Mouse (Mus musculus) left cerebral cortex, postnatal 10 days (tissue): Measurements from ENCODE around the gene Nutm1. TPM values are rescaled to one million over a fixed set of nuclear protein-coding genes. Genes with fewer than 3 reads are reported as not detected.
"Not testable (repeated sequence)": the region's sequence is repeated elsewhere in the genome, so short reads cannot be mapped to it uniquely, and the experiment has no call there.

Experiments used
- DNase-seq, 2 experiments: peaks; one replicate each; pipeline ENCODE4 v3.0.0; 2021 to 2022; ENCODE audit warnings: low spot score in 2 of 2, mixed read lengths in 1 of 2; ENCODE audit errors: extremely low spot score in 1 of 2
- intact Hi-C: fragments of 180-260 bp; cut with DNase I; formaldehyde crosslinking; loops from one replicate; pipeline ENCODE4 v1.15.1; 2025
- total RNA-seq, 2 experiments: library from RNA; stranded (reverse); gene quantifications; 2 replicates each; pipeline ENCODE4 v1.2.3; 2021

Nutm1 gene
- total RNA-seq, result not detected

DNA sequence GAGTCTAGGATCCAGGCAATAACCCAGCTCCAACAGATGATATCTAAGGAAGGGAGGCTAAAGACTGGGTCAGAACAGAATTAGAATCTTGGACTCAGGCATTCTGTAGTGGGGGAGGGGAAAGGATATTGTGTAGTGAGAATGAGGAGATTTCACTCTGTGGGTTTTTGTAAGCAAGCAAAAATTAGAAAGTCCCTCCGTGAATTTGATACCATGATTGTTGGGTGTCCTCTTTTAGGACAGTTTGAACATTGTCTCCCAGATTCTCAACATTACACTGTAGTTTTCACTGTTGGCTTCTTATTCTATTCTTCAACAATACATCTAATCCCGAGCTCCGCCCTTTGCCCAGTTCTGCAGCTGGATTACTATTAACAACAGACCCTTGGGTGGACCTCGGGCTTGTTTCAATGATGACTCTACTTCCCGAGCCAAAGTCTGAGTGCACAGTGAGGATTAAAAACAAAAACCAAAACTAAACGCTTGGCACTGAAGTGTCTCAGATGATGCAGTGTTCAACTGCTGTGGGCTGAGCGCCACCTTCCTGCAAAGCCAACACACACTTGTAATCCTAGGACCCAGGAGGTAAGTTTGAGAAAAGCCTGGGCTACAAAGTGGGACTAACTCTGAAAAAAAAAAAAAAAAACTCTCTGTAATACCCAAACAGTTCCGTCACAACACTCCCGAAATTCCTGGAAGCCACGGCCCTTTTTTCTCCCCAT is at the start of gene Nutm1:
Nutm1 (minus strand) TSS at position 51 of the 722 bp plus-strand sequence.
- no peak for DNase-seq
- intact Hi-C loops, result no loop called here

- DNase-seq, result no peak
- intact Hi-C loops, result no loop called here
These were observed 49.6 kb upstream of the Nutm1 start for GRCm38 (mm10) chr2:112308671-112309070.

DNA sequence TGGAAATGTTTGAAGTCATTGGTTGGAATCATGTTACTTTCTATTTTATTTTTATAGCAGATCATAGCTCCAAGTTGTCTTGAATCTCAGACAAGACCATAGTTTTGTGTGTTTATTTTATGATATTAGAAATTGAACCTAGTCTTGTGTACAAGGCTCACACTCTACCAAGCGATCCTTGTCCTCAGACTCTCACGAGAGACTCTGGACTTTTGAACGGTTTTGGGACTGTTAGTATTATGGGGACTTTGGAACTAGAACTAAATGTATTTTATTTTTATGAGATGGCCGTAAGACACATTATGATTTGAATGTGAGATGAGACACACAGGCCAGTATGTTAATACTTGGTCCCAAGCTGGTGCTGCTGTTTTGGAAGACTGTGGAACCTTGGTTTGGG is 39.1 kb upstream of the Nutm1 start:
- intact Hi-C loops, result no loop called here
- DNase-seq, result no peak

- intact Hi-C loops, result no loop called here
- no peak for DNase-seq
These were observed 37.1 kb upstream of the Nutm1 start for GRCm38 (mm10) chr2:112296211-112296610.

DNA sequence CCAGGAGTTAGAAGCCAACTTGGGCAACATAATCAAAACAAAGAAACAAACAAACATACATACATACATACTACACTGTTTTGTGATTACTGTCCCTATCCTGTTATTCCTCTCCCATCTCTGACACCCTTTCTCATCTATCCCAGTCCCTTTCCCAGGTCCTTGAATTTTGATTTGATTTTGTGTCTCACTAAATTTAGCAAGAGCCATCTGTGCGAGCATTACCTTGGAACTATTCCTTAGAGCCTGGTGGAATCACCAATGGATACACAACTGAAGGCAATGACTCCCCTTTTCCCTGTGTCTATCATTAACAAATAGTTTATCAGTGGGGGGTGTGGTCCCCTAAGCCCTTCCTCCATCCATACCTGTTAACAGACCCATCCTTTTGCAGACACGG is 33.7 kb upstream of the Nutm1 start:
- intact Hi-C loops, result no loop called here
- DNase-seq, result no peak

DNA sequence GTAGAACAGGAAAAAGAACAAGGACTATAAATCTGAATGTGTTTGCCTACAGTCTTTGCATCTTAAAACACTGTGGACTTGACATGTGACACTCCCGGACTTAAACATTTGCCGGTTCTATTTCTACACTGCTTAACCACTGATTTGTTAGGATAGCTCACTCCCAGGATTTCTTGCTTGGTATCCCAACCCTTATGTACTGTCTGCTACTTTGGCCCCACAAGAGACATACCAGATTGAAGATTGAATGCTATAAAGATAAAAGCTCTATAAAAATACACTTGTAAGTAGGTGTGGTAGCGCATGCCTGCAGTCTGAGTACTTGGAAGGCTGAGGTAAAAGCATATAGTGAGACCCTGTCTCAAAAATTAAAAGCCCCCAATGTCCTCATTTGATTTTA is 30.4 kb upstream of the Nutm1 start:
- intact Hi-C loops, result no loop called here
- no peak for DNase-seq

GRCm38 (mm10) chr2:112287059-112287458 is 28.0 kb upstream of the Nutm1 start:
- no peak for DNase-seq
- intact Hi-C loops, result no loop called here

DNA sequence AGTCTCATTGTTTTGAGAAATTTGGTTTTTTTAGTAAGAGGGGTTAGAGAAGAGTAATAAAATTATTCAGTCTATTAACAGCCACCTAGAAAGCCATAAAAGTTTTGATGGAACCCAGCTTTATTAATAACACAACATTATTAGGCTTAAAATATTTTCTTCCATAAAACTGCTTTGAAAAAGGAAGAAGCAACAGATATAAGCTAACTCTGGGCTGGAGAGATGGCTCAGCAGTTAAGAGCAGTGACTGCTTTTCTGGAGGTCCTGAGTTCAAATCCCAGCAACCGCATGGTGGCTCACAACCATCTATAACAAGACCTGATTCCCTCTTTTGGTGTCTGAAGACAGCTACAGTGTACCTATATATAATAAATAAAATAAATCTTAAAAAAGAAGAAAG is 27.0 kb upstream of the Nutm1 start:
- DNase-seq, intact Hi-C loops: not testable (repeated sequence)

DNA sequence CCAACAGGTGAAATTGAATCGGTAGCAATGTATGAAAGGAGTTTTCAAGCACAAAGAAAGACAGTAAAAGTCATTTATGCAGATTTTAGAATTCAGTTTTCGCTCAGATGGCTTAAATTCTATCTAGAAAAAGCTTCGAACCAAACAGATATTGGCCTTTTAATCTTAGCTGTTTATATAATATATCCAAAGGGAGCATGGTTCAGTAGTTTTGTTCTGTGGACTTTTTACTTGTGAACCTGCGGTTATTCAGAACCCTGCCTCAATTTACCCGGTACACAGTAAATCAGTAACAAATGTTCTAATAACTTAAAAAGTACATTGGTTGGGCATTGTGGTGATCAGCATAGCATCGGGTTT is 25.9 kb upstream of the Nutm1 start:
- no peak for DNase-seq
- intact Hi-C loops, result no loop called here

- peak in 1 of 2 experiments; percentile 64 for DNase-seq
- intact Hi-C loops, result no loop called here
These were observed 25.4 kb upstream of the Nutm1 start for GRCm38 (mm10) chr2:112284363-112285030.

GRCm38 (mm10) chr2:112282846-112283245 is 23.8 kb upstream of the Nutm1 start:
- no peak for DNase-seq

DNA sequence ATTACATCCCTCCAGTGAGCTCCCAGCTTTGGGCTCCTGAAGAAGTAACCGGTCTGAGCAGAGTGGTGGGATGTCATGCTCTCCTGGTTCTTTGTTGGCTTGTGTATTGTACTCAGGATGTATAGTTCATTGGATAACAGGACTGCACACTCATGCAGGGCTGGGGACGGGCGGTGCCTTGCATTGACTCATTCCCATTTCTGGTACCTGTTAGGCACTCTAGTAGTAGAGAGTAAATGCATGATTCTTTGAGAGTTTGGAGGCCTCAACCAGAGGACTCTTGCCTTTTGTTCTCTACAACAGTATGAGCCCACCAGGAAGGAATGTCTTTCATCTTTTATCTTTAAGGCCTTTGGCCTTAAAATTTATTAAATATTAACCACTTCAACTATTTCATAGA is 17.8 kb upstream of the Nutm1 start:
- no peak for DNase-seq
- intact Hi-C loops, result no loop called here

More at GRCm38 (mm10) chr2:112282846-112283245, 23.8 kb upstream of the Nutm1 start:
- intact Hi-C loops, result no loop called here

DNA sequence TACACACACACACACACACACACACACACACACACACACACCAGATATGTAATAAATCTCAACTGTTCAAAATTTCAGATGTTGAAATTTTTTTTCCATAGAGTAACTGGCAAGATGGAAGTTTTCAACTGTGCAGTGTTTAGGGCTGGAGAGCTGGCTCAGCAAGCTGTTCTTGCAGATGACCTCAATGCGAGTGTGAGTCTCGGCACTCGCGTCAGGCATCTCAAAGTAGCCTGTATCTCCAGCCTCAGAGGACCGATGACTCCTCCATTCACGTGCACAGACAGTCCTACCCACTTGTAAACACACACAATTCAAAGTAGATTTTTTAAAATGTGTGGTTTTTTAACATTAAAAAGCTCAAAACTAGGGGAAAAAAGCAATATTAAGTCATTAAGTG is 14.4 kb upstream of the Nutm1 start:
- DNase-seq, result no peak
- intact Hi-C loops, result no loop called here

GRCm38 (mm10) chr2:112272909-112273308 is 13.8 kb upstream of the Nutm1 start:
- DNase-seq, result no peak
- intact Hi-C loops, result no loop called here

GRCm38 (mm10) chr2:112270011-112270410 is 10.9 kb upstream of the Nutm1 start:
- intact Hi-C loops, result no loop called here
- DNase-seq, result no peak

GRCm38 (mm10) chr2:112267547-112268269 is 8.6 kb upstream of the Nutm1 start:
- intact Hi-C loops, result loop anchor here (5.0 to 10.0 kb wide), 2 partner anchors 100 to 217 kb away; partner anchors contain the start of genes Chrm5 and Emc4
- DNase-seq, result no peak

DNA sequence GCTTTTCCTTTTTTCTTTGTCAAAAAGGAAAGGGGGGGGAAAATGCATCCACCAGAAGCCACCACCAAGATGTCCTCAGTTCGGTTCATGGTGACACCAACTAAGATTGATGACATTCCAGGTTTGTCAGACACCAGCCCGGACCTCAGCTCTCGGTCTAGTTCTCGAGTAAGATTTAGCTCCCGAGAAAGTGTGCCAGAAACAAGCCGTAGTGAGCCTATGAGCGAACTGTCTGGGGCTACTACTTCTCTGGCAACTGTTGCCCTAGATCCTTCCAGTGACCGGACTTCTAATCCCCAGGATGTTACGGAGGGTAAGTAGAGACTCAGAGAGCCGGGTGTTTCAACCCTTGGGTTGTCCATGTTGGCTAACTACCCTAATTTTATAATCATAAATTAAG is 7.7 kb upstream of the Nutm1 start:
- intact Hi-C loops, result loop anchor here (5.0 to 10.0 kb wide), 2 partner anchors 101 to 218 kb away; partner anchors contain the start of genes Chrm5 and Emc4
- no peak for DNase-seq

DNA sequence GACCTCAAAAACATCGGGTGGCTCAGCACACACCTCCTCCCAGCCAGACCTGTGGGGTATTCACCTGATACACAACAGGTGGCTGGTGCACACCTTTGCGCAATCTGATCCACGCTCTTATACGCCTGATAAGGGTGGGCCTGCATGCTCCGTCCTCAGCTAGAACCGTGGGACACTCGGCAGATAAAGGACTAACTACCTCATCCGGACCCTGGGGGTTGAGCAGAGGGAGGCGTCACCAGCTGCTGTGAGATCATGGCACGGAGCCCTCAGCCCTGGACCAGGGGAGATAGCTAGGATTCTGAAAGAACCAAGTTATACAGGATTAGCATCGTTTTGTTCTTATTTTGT is 7.1 kb upstream of the Nutm1 start, which contains the start of gene Gm21985:
Gm21985 (plus strand) TSS at position 73 of the 351 bp plus-strand sequence.
- intact Hi-C loops, result loop anchor here (5.0 to 10.0 kb wide), 2 partner anchors 101 to 219 kb away; partner anchors contain the start of genes Chrm5 and Emc4
- peak; percentile 46 to 82 for DNase-seq

- intact Hi-C loops, result loop anchor here (5.0 to 10.0 kb wide), 2 partner anchors 102 to 219 kb away; partner anchors contain the start of genes Chrm5 and Emc4
- DNase-seq, result peak; percentile 87 to 96
These were observed 6.6 kb upstream of the Nutm1 start, which contains the start of gene Slc12a6 for GRCm38 (mm10) chr2:112265448-112266241. Slc12a6 (plus strand) TSS chr2:112265825.
